Mouse (Mus musculus) testis, adult 2 months (tissue): Measurements from ENCODE around the gene Ankrd13d. TPM values are rescaled to one million over a fixed set of nuclear protein-coding genes. Genes with fewer than 3 reads are reported as not detected.

Source experiments
- H3K27ac ChIP-seq: fragments of 200-500 bp; 2 replicates; pipeline ENCODE4 v1.5.1; 2012; ENCODE audit warnings: low read depth, low read length; ENCODE audit not compliant: control insufficient read depth, insufficient read depth
- H3K27me3 ChIP-seq: fragments of 200-500 bp; 2 replicates; pipeline ENCODE4 v1.6.1; 2012; ENCODE audit warnings: mild to moderate bottlenecking, low read length, moderate library complexity; ENCODE audit not compliant: control insufficient read depth, insufficient read depth
- H3K36me3 ChIP-seq: fragments of 200-500 bp; 2 replicates; pipeline ENCODE4 v1.6.1; 2012; ENCODE audit warnings: mild to moderate bottlenecking, low read length; ENCODE audit not compliant: control insufficient read depth, insufficient read depth
- H3K4me1 ChIP-seq: fragments of 200-500 bp; 2 replicates; pipeline ENCODE4 v1.6.1; 2012; ENCODE audit warnings: low read length; ENCODE audit not compliant: control insufficient read depth, insufficient read depth
- H3K4me3 ChIP-seq: fragments of 200-500 bp; 2 replicates; pipeline ENCODE4 v1.5.1; 2012; ENCODE audit warnings: low read depth, mild to moderate bottlenecking, low read length, moderate library complexity, mixed read lengths; ENCODE audit not compliant: control insufficient read depth
- CTCF ChIP-seq: fragments of 200-500 bp; IDR thresholded peaks from 2 replicates; pipeline ENCODE4 v1.5.1; 2012; ENCODE audit warnings: low read depth, mild to moderate bottlenecking, inconsistent platforms, low read length, moderate library complexity; ENCODE audit not compliant: control insufficient read depth, insufficient read depth, insufficient replicate concordance
- POLR2A ChIP-seq: fragments of 200-500 bp; IDR thresholded peaks from 2 replicates; pipeline ENCODE4 v1.6.1; 2012; ENCODE audit warnings: low read depth, mild to moderate bottlenecking, inconsistent platforms, low read length, moderate library complexity; ENCODE audit not compliant: control insufficient read depth
- polyA plus RNA-seq: library from polyadenylated mRNA; depleted of rRNA; stranded (reverse); fragments of >200 nt; gene quantifications from 2 replicates; pipeline ENCODE4 v1.2.3, GENCODE M21; 2012; rRNA removed

The Ankrd13d gene
- polyA plus RNA-seq, 1 experiment, result 6.1 TPM

GRCm38 (mm10) chr19:4220957-4221743 lies 61.8 kb downstream of the Ankrd13d start:
- Histone ChIP-seq H3K27ac (no peak overlapping the region), H3K4me1 (peaks cover under 1% of the 10 kb centered on the region), H3K4me3 (no peak overlapping the region), H3K36me3 (no peaks in the 10 kb centered on the region), H3K27me3 (no peaks in the 10 kb centered on the region)
- TF ChIP-seq POLR2A (no peak), CTCF (no peak)

- TF ChIP-seq CTCF (no peak), POLR2A (no peak)
- H3K4me3 ChIP-seq, result no peak overlapping the region
- peaks cover 6% of the 10 kb centered on the region for H3K4me1 ChIP-seq
- H3K27ac ChIP-seq, result no peak overlapping the region
- H3K36me3 ChIP-seq, result no peaks in the 10 kb centered on the region
- no peaks in the 10 kb centered on the region for H3K27me3 ChIP-seq
Observed at GRCm38 (mm10) chr19:4220416-4220815, 62.5 kb downstream of the Ankrd13d start.

Other genes with a start within 250 kb of the Ankrd13d start
- 88.6 and 94.9 TPM in 2 replicates for gene Gstp1, start 245.2 kb downstream of the Ankrd13d start, polyA plus RNA-seq
- gene Gstp2, start 237.1 kb downstream of the Ankrd13d start, polyA plus RNA-seq, result 1.5 TPM in 2 replicates
- not detected in 2 replicates for gene Gstp3, start 223.6 kb downstream of the Ankrd13d start, polyA plus RNA-seq
- gene Cabp2, start 201.6 kb downstream of the Ankrd13d start, polyA plus RNA-seq, result not detected in 2 replicates
- 31.5 and 31.7 TPM in 2 replicates for gene Cdk2ap2, start 186.0 kb downstream of the Ankrd13d start, polyA plus RNA-seq
- 31.9 and 42.8 TPM in 2 replicates for gene Pitpnm1, start 183.1 kb downstream of the Ankrd13d start, polyA plus RNA-seq
- gene Aip, start 157.3 kb downstream of the Ankrd13d start, polyA plus RNA-seq, result 21.0 and 23.5 TPM in 2 replicates
- 0.02 TPM in 1 of 2 replicates, not detected in the other for gene Gpr152, start 143.3 kb downstream of the Ankrd13d start, polyA plus RNA-seq
- gene Cabp4, start 139.1 kb downstream of the Ankrd13d start, polyA plus RNA-seq, result 0.16 and 0.29 TPM in 2 replicates
- 87.3 and 97.2 TPM in 2 replicates for gene Coro1b, start 134.5 kb downstream of the Ankrd13d start, polyA plus RNA-seq
- gene Ptprcap, start 129.5 kb downstream of the Ankrd13d start, polyA plus RNA-seq, result 0.65 and 1.0 TPM in 2 replicates
- gene Rps6kb2, start 119.8 kb downstream of the Ankrd13d start, polyA plus RNA-seq, result 10.9 and 11.1 TPM in 2 replicates
- 2.5 and 2.7 TPM in 2 replicates for gene Carns1, start 107.7 kb downstream of the Ankrd13d start, polyA plus RNA-seq
- gene Tbc1d10c, start 91.9 kb downstream of the Ankrd13d start, polyA plus RNA-seq, result 0.98 and 1.3 TPM in 2 replicates
- 48.8 and 49.8 TPM in 2 replicates for gene Ppp1ca, start 91.1 kb downstream of the Ankrd13d start, polyA plus RNA-seq
- 9.0 and 9.2 TPM in 2 replicates for gene Rad9a, start 81.5 kb downstream of the Ankrd13d start, polyA plus RNA-seq
- 2.0 and 3.1 TPM in 2 replicates for gene Clcf1, start 68.9 kb downstream of the Ankrd13d start, polyA plus RNA-seq
- gene AC109138.7, start 68.8 kb downstream of the Ankrd13d start, polyA plus RNA-seq, result 1.2 and 3.0 TPM in 2 replicates
- 16.3 and 19.4 TPM in 2 replicates for gene Pold4, start 51.2 kb downstream of the Ankrd13d start, polyA plus RNA-seq
- 6.3 and 7.1 TPM in 2 replicates for gene Ssh3, start 14.0 kb downstream of the Ankrd13d start, polyA plus RNA-seq
- gene Grk2, start 23.1 kb upstream of the Ankrd13d start, polyA plus RNA-seq, result 10.7 and 12.0 TPM in 2 replicates
- 46.0 and 48.5 TPM in 2 replicates for gene Kdm2a, start 115.1 kb upstream of the Ankrd13d start, polyA plus RNA-seq
- 8.9 and 9.3 TPM in 2 replicates for gene Rhod, start 156.3 kb upstream of the Ankrd13d start, polyA plus RNA-seq
- 0.79 and 1.6 TPM in 2 replicates for gene Syt12, start 194.3 kb upstream of the Ankrd13d start, polyA plus RNA-seq
- gene 2010003K11Rik, start 215.4 kb upstream of the Ankrd13d start, polyA plus RNA-seq, result 0.94 and 0.95 TPM in 2 replicates
- 14.3 and 15.2 TPM in 2 replicates for gene Pcx, start 227.3 kb upstream of the Ankrd13d start, polyA plus RNA-seq